Mouse (Mus musculus): Measurements from ENCODE around the gene Ms4a4c. TPM values are rescaled to one million over a fixed set of nuclear protein-coding genes. Genes with fewer than 3 reads are reported as not detected.
"Not testable (repeated sequence)": the region's sequence is repeated elsewhere in the genome, so short reads cannot be mapped to it uniquely, and the experiment has no call there.

The Ms4a4c gene
- polyA plus RNA-seq, 1 experiment = 0.12 TPM

GRCm38 (mm10) chr19:11407428-11407827 lies 2.9 kb downstream of the Ms4a4c start:
- TF ChIP-seq CTCF (IDR thresholded peaks at IDR 0.05; ENCODE audit: borderline replicate concordance, extremely low read depth, insufficient read depth, insufficient read length) = no peak
- no peak for TF ChIP-seq POLR2A (IDR thresholded peaks at IDR 0.05; ENCODE audit: borderline replicate concordance, extremely low read depth, insufficient read depth, insufficient read length, poor library complexity, severe bottlenecking)
- no peak for DNase-seq (ENCODE audit: low read depth)

- DNase-seq (ENCODE audit: low read depth) = no peak
- TF ChIP-seq POLR2A (IDR thresholded peaks at IDR 0.05; ENCODE audit: borderline replicate concordance, extremely low read depth, insufficient read depth, insufficient read length, poor library complexity, severe bottlenecking) = no peak
- no peak for TF ChIP-seq CTCF (IDR thresholded peaks at IDR 0.05; ENCODE audit: borderline replicate concordance, extremely low read depth, insufficient read depth, insufficient read length)
These were observed 4.0 kb downstream of the Ms4a4c start for GRCm38 (mm10) chr19:11408591-11408990.

DNA sequence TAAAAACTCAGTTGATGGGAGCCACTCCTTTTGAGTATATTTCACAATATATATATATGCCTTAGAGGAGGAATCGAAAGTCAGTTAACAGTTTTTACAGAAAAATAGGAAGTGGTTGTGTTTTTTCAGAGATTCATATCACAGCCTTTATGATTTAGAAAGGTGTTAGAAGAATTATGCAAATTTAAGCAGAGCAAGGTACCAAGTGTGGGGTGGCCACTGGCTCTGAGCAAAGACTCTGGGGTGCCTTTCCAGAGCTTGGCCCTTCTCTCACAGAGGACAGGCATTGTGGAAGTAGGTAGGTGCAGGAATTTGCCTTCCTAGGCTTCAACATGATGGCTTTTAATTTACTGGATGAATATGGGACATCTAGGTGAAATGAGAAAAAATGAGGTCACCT lies 7.1 kb downstream of the Ms4a4c start:
- DNase-seq (ENCODE audit: low read depth) = no peak
- TF ChIP-seq CTCF (IDR thresholded peaks at IDR 0.05; ENCODE audit: borderline replicate concordance, extremely low read depth, insufficient read depth, insufficient read length) = no peak
- TF ChIP-seq POLR2A (IDR thresholded peaks at IDR 0.05; ENCODE audit: borderline replicate concordance, extremely low read depth, insufficient read depth, insufficient read length, poor library complexity, severe bottlenecking) = no peak

- TF ChIP-seq POLR2A (IDR thresholded peaks at IDR 0.05; ENCODE audit: borderline replicate concordance, extremely low read depth, insufficient read depth, insufficient read length, poor library complexity, severe bottlenecking) (no peak), CTCF (IDR thresholded peaks at IDR 0.05; ENCODE audit: borderline replicate concordance, extremely low read depth, insufficient read depth, insufficient read length) (no peak)
- no peak for DNase-seq (ENCODE audit: low read depth)
These were observed 9.5 kb downstream of the Ms4a4c start for GRCm38 (mm10) chr19:11414084-11414483.

DNA sequence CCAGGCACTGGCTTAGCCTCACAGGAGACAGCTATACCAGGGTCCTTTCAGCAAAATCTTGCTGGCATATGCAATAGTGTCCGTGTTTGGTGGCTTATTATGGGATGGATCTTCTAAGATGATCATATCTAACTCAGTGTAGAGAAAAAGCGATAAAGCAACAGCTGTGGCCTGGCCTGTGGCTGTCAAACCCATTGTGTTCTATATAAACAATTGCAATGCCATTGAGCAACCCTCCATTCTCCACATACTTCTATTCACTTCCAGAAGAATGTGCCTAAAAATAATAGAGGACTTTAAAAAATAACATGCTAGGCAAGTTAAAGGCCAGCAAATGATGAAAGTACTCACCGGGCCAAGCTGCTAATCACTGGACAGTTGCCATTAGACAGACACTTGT lies 11.0 kb downstream of the Ms4a4c start:
- DNase-seq (ENCODE audit: low read depth) = no peak
- no peak for TF ChIP-seq CTCF (IDR thresholded peaks at IDR 0.05; ENCODE audit: borderline replicate concordance, extremely low read depth, insufficient read depth, insufficient read length)
- no peak for TF ChIP-seq POLR2A (IDR thresholded peaks at IDR 0.05; ENCODE audit: borderline replicate concordance, extremely low read depth, insufficient read depth, insufficient read length, poor library complexity, severe bottlenecking)

DNA sequence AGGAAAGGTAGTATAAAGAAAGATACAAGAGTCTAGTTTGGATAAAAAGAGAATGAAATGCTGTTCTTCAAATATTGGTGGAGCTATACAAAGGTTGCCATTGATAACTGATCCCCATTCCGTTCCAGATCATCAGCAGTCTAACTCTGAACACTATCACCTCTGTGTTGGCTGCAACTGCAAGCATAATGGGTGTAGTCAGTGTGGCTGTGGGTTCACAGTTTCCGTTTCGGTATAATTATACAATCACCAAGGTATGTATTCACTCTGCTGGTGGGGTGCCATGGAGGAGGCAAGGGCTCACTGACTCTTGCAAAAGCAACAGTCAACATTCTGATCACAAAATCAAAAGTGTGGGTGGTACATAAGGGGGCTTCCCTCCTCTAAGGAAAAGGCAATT lies 14.3 kb downstream of the Ms4a4c start:
- not testable (repeated sequence) for DNase-seq (ENCODE audit: low read depth)

DNA sequence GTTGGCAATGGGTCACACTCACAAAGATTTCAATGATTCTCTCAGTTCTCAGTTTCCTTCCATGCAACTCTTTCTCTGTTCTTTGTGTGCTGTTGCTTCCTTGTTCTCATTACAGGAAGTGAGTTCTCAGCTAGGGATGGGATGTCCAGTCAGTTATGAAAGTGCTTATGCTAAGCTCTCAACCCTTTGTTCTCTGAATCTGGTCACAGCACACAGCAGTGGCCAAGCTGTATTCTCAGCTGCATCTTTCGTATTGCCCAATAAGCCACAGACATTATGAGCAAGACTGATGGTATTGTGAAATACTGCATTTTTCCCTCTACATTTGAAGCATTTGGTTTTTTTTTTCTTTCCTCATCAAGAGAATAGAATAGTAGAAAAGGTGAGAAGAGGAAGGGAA lies 26.6 kb downstream of the Ms4a4c start:
- not testable (repeated sequence) for DNase-seq (ENCODE audit: low read depth)

- TF ChIP-seq POLR2A (IDR thresholded peaks at IDR 0.05; ENCODE audit: borderline replicate concordance, extremely low read depth, insufficient read depth, insufficient read length, poor library complexity, severe bottlenecking) = no peak
- TF ChIP-seq CTCF (IDR thresholded peaks at IDR 0.05; ENCODE audit: borderline replicate concordance, extremely low read depth, insufficient read depth, insufficient read length) = no peak
These were observed 30.7 kb downstream of the Ms4a4c start for GRCm38 (mm10) chr19:11435058-11435834.

DNA sequence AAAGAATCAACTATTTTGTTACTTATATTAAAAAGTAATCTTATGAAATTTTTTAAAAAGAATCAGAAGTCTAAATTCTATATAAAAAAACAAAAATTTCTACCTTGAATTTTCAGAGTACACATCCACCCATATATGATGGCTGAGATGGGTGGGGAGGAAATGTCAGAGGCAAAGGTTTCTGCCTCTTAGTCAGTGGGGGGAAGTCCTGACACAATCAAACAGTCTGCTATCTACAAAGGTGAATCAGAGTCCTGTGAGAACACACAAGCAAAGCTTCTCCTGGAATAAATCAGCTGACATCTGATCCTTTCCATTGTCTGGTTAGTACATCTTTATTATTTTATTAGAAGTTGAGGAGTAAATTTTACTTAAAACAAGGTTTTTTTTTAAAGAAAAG lies 38.8 kb downstream of the Ms4a4c start, which contains the start of gene Ms4a4b:
Gene Ms4a4b (plus strand): TSS at position 216 of the 400 bp plus-strand sequence.
- TF ChIP-seq POLR2A (IDR thresholded peaks at IDR 0.05; ENCODE audit: borderline replicate concordance, extremely low read depth, insufficient read depth, insufficient read length, poor library complexity, severe bottlenecking) (no peak), CTCF (IDR thresholded peaks at IDR 0.05; ENCODE audit: borderline replicate concordance, extremely low read depth, insufficient read depth, insufficient read length) (no peak)

More at GRCm38 (mm10) chr19:11435058-11435834, 30.7 kb downstream of the Ms4a4c start:
- DNase-seq (ENCODE audit: low read depth) = no peak

GRCm38 (mm10) chr19:11443964-11444363 lies 39.4 kb downstream of the Ms4a4c start:
- TF ChIP-seq POLR2A (IDR thresholded peaks at IDR 0.05; ENCODE audit: borderline replicate concordance, extremely low read depth, insufficient read depth, insufficient read length, poor library complexity, severe bottlenecking) (no peak), CTCF (IDR thresholded peaks at IDR 0.05; ENCODE audit: borderline replicate concordance, extremely low read depth, insufficient read depth, insufficient read length) (no peak)
- DNase-seq (ENCODE audit: low read depth) = no peak

More for the DNA sequence above, 38.8 kb downstream of the Ms4a4c start, which contains the start of gene Ms4a4b:
- DNase-seq (ENCODE audit: low read depth) = no peak

DNA sequence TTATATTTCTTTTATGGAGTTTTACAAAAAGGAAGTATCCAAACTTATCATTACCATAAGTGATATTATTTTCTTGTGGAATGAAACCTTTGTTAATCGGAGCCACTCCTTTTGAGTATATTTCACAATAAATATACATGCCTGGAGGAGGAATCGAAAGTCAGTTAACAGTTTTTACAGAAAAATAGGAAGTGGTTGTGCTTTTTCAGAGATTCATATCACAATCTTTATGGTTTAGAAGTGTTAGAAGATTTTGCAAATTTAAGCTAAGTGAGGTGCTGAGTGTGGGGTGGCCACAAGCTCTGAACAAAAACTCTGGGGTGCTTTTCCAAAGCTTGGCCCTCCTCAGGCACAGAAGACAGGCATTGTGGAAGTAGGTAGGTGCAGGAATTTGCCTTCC lies 42.7 kb downstream of the Ms4a4c start:
- no peak for DNase-seq (ENCODE audit: low read depth)
- TF ChIP-seq CTCF (IDR thresholded peaks at IDR 0.05; ENCODE audit: borderline replicate concordance, extremely low read depth, insufficient read depth, insufficient read length) (no peak), POLR2A (IDR thresholded peaks at IDR 0.05; ENCODE audit: borderline replicate concordance, extremely low read depth, insufficient read depth, insufficient read length, poor library complexity, severe bottlenecking) (no peak)

GRCm38 (mm10) chr19:11459041-11459440 lies 54.5 kb downstream of the Ms4a4c start:
- DNase-seq (ENCODE audit: low read depth) = not testable (repeated sequence)

DNA sequence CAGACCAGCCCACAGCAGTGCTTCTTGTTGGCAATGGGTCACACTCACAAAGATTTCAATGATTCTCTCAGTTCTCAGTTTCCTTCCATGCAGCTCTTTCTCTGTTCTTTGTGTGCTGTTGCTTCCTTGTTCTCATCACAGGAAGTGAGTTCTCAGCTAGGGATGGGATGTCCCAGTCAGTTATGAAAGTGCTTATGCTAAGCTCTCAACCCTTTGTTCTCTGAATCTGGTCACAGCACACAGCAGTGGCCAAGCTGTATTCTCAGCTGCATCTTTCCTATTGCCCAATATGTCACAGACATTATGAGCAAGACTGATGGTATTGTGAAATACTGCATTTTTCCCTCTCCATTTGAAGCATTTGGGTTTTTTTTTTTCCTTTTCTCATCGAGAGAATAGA lies 60.2 kb downstream of the Ms4a4c start:
- DNase-seq (ENCODE audit: low read depth) = not testable (repeated sequence)
